Mouse (Mus musculus): ENCODE measurements around the gene Arhgef3. TPM values are rescaled to one million over a fixed set of nuclear protein-coding genes. Genes with fewer than 3 reads are reported as not detected.

The Arhgef3 gene
- polyA plus RNA-seq, 1 experiment, result 48.5 TPM

GRCm38 (mm10) chr14:27075909-27076521, 38.7 kb upstream of the Arhgef3 start:
- peaks cover 21% of the 10 kb centered on the region for H3K4me1 ChIP-seq (ENCODE audit: control insufficient read depth, insufficient read depth, low read length)
- no peak for TF ChIP-seq POLR2A (IDR thresholded peaks at IDR 0.05; ENCODE audit: borderline replicate concordance, extremely low read depth, low read depth, low read length)
- TF ChIP-seq CTCF (IDR thresholded peaks at IDR 0.05; ENCODE audit: insufficient read depth, low read length), result no peak
- 61% methylated on average over 8 of the region's 8 CpGs for WGBS
- no peak overlapping the region for H3K4me3 ChIP-seq (replicated peaks; ENCODE audit: extremely low read depth, low read depth, low read length)
- no peak for DNase-seq

- TF ChIP-seq CTCF (IDR thresholded peaks at IDR 0.05; ENCODE audit: insufficient read depth, low read length) (no peak), POLR2A (IDR thresholded peaks at IDR 0.05; ENCODE audit: borderline replicate concordance, extremely low read depth, low read depth, low read length) (no peak)
- Histone ChIP-seq H3K4me3 (replicated peaks; ENCODE audit: extremely low read depth, low read depth, low read length) (no peak overlapping the region), H3K4me1 (ENCODE audit: control insufficient read depth, insufficient read depth, low read length) (peaks cover 16% of the 10 kb centered on the region)
- WGBS, result 18% methylated on average over 2 of the region's 2 CpGs
- DNase-seq, result no peak
Measured at GRCm38 (mm10) chr14:27076522-27076920, 38.2 kb upstream of the Arhgef3 start.

GRCm38 (mm10) chr14:27081536-27082275, 33.0 kb upstream of the Arhgef3 start:
- Histone ChIP-seq H3K4me1 (ENCODE audit: control insufficient read depth, insufficient read depth, low read length) (peaks cover 3% of the 10 kb centered on the region; the same call in 1 of the 2 replicates), H3K4me3 (replicated peaks; ENCODE audit: extremely low read depth, low read depth, low read length) (no peak overlapping the region)
- DNase-seq, result no peak
- WGBS, result 67% methylated on average over 5 of the region's 5 CpGs
- no peak for TF ChIP-seq POLR2A (IDR thresholded peaks at IDR 0.05; ENCODE audit: borderline replicate concordance, extremely low read depth, low read depth, low read length)
- no peak for TF ChIP-seq CTCF (IDR thresholded peaks at IDR 0.05; ENCODE audit: insufficient read depth, low read length)

GRCm38 (mm10) chr14:27085471-27085870, 29.2 kb upstream of the Arhgef3 start:
- WGBS, result 69% methylated on average over 5 of the region's 5 CpGs
- no peak for DNase-seq
- Histone ChIP-seq H3K4me3 (replicated peaks; ENCODE audit: extremely low read depth, low read depth, low read length) (no peak overlapping the region), H3K4me1 (ENCODE audit: control insufficient read depth, insufficient read depth, low read length) (no peaks in the 10 kb centered on the region)
- TF ChIP-seq POLR2A (IDR thresholded peaks at IDR 0.05; ENCODE audit: borderline replicate concordance, extremely low read depth, low read depth, low read length) (no peak), CTCF (IDR thresholded peaks at IDR 0.05; ENCODE audit: insufficient read depth, low read length) (no peak)

- Histone ChIP-seq H3K4me3 (replicated peaks; ENCODE audit: extremely low read depth, low read depth, low read length) (no peak overlapping the region), H3K4me1 (ENCODE audit: control insufficient read depth, insufficient read depth, low read length) (no peaks in the 10 kb centered on the region)
- TF ChIP-seq POLR2A (IDR thresholded peaks at IDR 0.05; ENCODE audit: borderline replicate concordance, extremely low read depth, low read depth, low read length) (no peak), CTCF (IDR thresholded peaks at IDR 0.05; ENCODE audit: insufficient read depth, low read length) (no peak)
- WGBS, result 92% methylated on average over 4 of the region's 4 CpGs
- DNase-seq, result no peak
Measured at GRCm38 (mm10) chr14:27085999-27086398, 28.7 kb upstream of the Arhgef3 start.

GRCm38 (mm10) chr14:27094247-27094646, 20.5 kb upstream of the Arhgef3 start:
- TF ChIP-seq CTCF (IDR thresholded peaks at IDR 0.05; ENCODE audit: insufficient read depth, low read length), result no peak
- TF ChIP-seq POLR2A (IDR thresholded peaks at IDR 0.05; ENCODE audit: borderline replicate concordance, extremely low read depth, low read depth, low read length), result no peak
- 70% methylated on average over 5 of the region's 5 CpGs for WGBS
- no peak for DNase-seq
- peaks cover 6% of the 10 kb centered on the region for H3K4me1 ChIP-seq (ENCODE audit: control insufficient read depth, insufficient read depth, low read length)
- no peak overlapping the region for H3K4me3 ChIP-seq (replicated peaks; ENCODE audit: extremely low read depth, low read depth, low read length)

GRCm38 (mm10) chr14:27096133-27096532, 18.6 kb upstream of the Arhgef3 start:
- whole genome bisulfite sequencing, result 67% methylated on average over 9 of the region's 9 CpGs
- DNase-seq, result no peak
- Histone ChIP-seq H3K4me3 (replicated peaks; ENCODE audit: extremely low read depth, low read depth, low read length) (no peak overlapping the region), H3K4me1 (ENCODE audit: control insufficient read depth, insufficient read depth, low read length) (peaks cover 6% of the 10 kb centered on the region)
- TF ChIP-seq CTCF (IDR thresholded peaks at IDR 0.05; ENCODE audit: insufficient read depth, low read length) (no peak), POLR2A (IDR thresholded peaks at IDR 0.05; ENCODE audit: borderline replicate concordance, extremely low read depth, low read depth, low read length) (no peak)

GRCm38 (mm10) chr14:27096779-27097178, 17.9 kb upstream of the Arhgef3 start:
- WGBS, result 13% methylated on average over 3 of the region's 3 CpGs
- no peak overlapping the region for H3K4me3 ChIP-seq (replicated peaks; ENCODE audit: extremely low read depth, low read depth, low read length)
- TF ChIP-seq CTCF (IDR thresholded peaks at IDR 0.05; ENCODE audit: insufficient read depth, low read length) (peak; percentile 46), POLR2A (IDR thresholded peaks at IDR 0.05; ENCODE audit: borderline replicate concordance, extremely low read depth, low read depth, low read length) (no peak)
- DNase-seq, result peak; percentile 52
- peaks cover 6% of the 10 kb centered on the region for H3K4me1 ChIP-seq (ENCODE audit: control insufficient read depth, insufficient read depth, low read length)

GRCm38 (mm10) chr14:27101735-27102134, 13.0 kb upstream of the Arhgef3 start:
- TF ChIP-seq CTCF (IDR thresholded peaks at IDR 0.05; ENCODE audit: insufficient read depth, low read length) (no peak), POLR2A (IDR thresholded peaks at IDR 0.05; ENCODE audit: borderline replicate concordance, extremely low read depth, low read depth, low read length) (no peak)
- no peak for DNase-seq
- Histone ChIP-seq H3K4me3 (replicated peaks; ENCODE audit: extremely low read depth, low read depth, low read length) (no peak overlapping the region), H3K4me1 (ENCODE audit: control insufficient read depth, insufficient read depth, low read length) (no peaks in the 10 kb centered on the region; the same call in 1 of the 2 replicates)
- WGBS, result 61% methylated on average over 7 of the region's 7 CpGs

- no peak overlapping the region for H3K4me3 ChIP-seq (replicated peaks; ENCODE audit: extremely low read depth, low read depth, low read length)
- WGBS, result 81% methylated on average over 6 of the region's 6 CpGs
- DNase-seq, result no peak
- H3K4me1 ChIP-seq (ENCODE audit: control insufficient read depth, insufficient read depth, low read length), result no peaks in the 10 kb centered on the region
- TF ChIP-seq POLR2A (IDR thresholded peaks at IDR 0.05; ENCODE audit: borderline replicate concordance, extremely low read depth, low read depth, low read length) (no peak), CTCF (IDR thresholded peaks at IDR 0.05; ENCODE audit: insufficient read depth, low read length) (no peak)
Measured at GRCm38 (mm10) chr14:27102720-27103119, 12.0 kb upstream of the Arhgef3 start.

Data from lung, adult 2 months (tissue).